Mouse (Mus musculus) liver (tissue): Measurements from ENCODE around the gene Aurkaip1.
A peak's percentile ranks its signal among the peaks of the same experiment; 100 is the strongest.

ENCODE experiments used
- DNase-seq: peaks from one replicate; pipeline ENCODE4 v3.0.0-alpha.2; 2020; ENCODE audit warnings: mixed read lengths

Aurkaip1 gene

DNA sequence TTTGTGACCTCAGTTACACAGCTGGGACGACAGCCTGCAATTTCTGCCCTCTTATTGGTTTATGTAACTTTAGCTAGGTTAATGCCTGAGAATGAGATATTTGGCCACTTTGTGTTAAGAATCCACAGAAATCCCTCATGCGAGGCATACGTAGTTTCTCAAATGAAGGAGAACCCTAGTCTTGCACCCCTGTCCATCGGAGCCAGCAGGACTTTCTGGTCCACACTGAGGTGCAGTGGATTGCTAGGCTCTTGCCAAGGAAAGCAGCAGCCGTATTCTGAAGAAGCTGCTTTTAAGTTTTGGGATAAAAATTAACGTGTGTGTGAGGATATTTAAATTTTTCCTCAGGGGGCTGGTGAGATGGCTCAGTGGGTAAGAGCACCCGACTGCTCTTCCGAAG is 476 bp upstream of the Aurkaip1 start:
- no peak for DNase-seq

DNA sequence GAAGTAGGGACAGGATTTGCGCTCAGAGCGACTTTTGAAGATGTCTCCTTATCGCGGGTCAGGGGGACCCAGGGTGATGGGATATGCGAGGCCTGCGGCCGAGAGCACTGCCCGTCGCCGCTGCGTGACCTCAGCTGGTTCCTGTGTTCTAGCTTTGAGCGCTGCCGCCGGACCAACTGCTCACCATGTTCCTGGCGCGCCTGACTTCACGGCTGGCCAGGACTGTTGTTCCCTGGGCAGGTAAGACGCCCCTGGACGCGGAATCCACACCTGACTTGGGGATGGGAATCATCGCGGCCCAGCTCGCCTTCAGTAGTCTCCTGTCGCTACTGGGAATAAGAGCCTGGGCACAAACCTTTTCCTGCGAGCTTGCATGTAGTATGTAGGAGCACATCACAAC is 759 bp downstream of the Aurkaip1 start:
- DNase-seq, result peak; percentile 44

DNA sequence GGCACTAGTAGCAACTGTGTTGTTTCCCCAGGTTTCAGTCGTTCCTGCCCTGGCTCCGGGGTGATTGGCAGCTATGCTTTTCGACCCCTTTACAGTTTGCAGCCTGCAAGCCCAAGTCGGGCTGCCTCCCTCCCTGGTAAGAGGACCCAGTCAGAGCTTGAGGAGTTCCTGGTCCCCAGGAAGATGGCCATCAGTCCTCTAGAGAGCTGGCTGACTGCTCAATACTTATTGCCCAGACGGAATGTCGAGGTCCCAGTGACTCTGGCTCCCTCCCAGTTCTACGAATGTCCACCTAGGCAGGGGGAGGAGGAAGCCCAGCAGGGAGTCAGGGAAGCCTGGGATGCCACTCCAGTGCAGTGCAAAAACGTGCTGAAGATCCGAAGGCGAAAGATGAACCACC is 1.2 kb downstream of the Aurkaip1 start:
- DNase-seq, result no peak

DNA sequence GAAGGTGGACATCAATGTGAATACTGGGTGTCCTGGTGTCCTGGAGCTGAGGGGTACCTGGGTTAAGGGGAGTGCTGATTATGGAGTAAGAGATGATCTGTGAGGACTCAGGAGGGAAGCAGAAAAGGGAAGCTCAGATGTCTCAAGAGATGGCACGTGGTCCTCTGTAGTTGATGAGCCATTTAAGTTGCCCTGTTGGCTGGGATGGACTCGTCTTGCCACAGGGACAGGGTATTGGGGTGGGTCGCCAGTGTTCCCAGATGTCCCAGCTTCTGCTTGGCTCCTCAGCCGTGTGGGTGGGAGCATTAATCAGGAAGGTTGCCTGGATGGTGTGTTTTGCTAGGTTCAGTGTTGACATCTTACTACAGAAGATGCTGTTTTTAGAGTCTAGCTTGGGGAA is 2.2 kb downstream of the Aurkaip1 start:
- no peak for DNase-seq

- DNase-seq, result peak; percentile 73
Measured at GRCm38 (mm10) chr4:155833836-155834235, 2.8 kb downstream of the Aurkaip1 start.

- no peak for DNase-seq
Measured at GRCm38 (mm10) chr4:155837404-155838010, 6.4 kb downstream of the Aurkaip1 start.

DNA sequence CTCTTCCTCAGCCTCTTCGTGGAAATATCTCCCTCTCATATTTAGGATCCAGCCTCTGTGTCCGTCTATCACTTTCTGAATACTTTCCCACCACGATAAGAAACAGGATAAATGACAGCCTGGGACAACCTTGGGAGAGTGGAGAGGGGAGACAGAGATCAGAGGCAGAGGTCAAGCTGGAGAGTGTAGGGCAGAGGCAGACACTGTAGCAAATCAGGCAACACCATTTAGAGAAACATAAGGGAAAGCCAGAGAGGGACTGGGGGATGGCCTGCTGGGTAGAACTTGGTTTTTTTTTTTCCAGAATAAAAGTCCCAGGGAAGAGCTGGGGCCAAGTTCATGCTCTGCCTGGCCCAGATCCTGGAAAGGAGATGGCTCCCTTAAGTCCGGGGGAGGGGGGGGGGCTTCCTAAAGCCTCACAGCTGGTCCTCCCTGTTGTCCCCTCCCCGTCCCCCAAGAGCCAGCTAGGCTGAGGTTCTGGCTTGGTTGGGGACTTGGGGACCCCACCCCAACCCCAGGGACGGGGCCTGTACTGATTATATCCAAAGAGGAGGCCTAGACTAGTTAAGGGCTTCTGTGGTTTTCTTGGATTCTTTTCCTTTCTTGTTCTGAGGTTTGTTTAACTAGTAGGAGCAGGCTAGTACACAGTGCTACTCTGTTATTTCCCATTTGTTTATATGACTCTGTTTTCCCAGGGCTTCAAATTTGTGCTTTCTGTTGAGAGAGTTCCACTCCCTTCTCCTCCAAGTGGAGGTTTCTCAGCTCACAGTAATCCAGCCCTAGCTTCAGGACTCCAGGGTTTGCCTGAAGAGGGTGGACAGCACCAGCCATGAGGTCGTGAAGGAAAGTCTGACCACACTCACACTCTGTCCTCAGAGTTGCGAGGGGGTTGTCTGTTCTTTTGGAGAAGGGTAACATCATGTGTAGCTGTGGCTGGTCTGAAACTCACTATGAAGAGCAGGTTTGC is 7.4 kb downstream of the Aurkaip1 start:
- DNase-seq, result no peak

GRCm38 (mm10) chr4:155839483-155839910 is 8.4 kb downstream of the Aurkaip1 start, which contains the start of gene Mxra8:
Gene Mxra8 (plus strand): TSS chr4:155839680.
- peak; percentile 70 for DNase-seq

GRCm38 (mm10) chr4:155840076-155841002 is 9.3 kb downstream of the Aurkaip1 start:
- no peak for DNase-seq

DNA sequence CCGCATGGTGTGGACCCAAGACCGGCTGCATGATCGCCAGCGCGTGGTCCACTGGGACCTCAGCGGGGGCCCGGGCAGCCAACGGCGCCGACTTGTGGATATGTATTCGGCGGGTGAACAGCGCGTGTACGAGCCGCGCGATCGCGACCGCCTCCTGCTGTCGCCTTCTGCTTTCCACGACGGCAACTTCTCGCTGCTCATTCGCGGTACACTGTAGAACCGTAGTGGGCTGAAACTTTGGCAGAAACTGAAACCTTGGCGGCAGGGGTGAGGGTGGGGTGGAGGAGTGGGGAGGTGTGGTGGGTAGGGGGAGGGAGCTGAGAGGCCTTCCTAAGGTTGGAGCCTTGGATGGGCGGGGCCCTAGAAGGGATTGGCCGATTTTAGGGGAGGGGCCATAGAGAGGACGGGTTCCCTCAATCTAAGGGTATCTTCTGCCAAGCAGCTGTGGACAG is 10.0 kb downstream of the Aurkaip1 start:
- DNase-seq, result peak; percentile 76

- DNase-seq, result no peak
Measured at GRCm38 (mm10) chr4:155841651-155842270, 10.7 kb downstream of the Aurkaip1 start.

- DNase-seq, result no peak
Measured at GRCm38 (mm10) chr4:155843231-155843630, 12.2 kb downstream of the Aurkaip1 start.

DNA sequence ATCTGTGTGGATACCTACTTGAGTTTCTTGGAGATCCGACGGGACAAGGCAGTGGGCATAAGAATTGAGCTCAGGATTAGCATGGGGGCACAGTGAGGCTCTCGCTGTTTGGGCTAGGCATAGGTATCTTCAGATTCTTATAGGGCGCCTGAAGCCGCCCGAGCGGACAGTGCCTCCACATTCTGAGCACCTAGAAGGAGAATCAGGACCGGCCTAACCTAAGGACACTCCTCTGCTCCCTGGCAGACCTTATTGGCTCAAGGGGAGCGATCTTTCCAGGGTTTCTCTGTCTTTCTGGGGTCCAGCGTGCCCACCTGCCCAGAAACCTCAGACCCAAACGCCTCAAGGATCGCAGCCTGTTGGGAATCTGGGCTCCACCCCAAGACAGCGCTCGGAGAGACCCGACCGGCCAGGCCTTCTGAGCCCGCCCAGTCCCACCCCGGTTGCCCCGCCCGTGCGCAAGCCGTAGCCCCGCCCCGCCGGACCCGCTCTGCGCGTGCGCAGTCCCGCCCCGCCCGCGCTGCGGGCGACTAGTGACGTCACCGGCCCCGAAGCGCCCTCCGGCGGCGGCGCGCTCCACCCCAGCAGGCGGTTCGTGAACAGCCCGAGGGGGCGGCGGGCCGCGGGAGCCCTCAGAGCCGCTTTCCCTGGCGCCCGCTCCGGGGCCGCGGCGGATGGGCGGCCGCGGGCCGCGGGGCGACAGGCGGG is 16.0 kb downstream of the Aurkaip1 start, which contains the start of gene Dvl1:
Gene Dvl1, plus strand, starts transcription at position 532 of the 708 bp plus-strand sequence.
- DNase-seq, result peak; percentile 97

DNA sequence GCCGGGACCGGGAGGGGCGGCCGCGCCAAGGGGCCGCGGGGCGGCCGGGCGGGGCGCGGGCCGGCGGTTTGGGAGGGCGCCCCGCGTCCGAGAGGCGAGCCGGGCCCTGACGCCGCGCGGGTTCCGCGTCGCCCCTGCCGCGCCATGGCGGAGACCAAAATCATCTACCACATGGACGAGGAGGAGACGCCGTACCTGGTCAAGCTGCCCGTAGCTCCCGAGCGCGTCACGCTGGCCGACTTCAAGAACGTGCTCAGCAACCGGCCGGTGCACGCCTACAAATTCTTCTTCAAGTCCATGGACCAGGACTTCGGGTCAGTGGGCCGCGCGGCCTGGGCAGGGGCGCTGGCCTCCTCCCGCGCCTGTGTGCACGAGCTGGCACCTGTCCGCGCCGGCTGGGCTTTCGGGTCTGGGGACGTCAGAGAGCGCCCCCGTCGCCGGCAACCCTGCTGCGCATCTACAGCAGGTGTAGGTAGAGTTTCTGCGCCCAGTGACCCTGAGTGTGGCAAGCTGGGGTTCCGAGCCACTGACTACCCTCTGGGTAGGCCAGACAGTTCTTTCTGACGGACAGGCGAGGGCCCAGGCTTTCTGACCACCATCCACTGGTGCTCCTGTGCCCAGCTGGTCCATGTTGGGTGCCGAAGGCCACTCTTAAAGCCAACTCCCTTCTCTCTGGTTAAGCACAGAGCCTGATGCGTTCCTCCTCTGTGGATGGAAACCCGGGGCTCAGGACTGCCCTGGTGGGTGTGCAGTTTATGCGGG is 16.7 kb downstream of the Aurkaip1 start:
- peak; percentile 56 for DNase-seq

DNA sequence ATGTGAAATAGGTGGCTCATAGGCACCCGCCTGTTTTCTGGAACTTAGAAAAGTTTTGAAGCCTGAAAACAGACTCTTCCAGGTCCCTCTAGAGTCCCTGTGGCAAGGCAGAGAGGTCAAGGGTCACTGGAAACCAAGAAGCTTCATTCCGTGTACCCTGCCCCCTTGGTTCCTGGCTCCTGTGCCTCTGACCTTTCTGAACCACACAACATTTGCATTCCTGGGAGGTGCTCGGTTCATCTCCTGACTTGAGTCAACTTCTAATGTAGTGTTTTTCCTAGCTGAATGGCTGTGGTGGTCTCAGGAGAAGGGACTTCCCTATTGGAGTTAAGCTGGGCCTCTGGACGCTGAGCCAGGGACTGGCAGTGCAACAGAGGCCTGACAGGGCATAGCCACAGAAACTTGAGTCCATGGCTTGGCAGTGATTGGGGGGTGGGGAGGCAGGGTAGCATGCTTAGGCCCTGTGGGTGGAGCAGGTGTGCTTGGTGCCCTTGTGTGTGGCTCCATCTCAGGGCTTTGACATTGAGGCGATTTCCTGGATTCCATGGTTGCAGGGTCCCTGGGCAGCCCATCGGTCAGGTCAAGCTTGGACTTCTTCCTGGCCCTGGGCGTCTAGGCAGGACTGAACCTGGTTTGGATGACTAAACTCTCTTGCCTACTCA is 17.5 kb downstream of the Aurkaip1 start:
- DNase-seq, result no peak

DNA sequence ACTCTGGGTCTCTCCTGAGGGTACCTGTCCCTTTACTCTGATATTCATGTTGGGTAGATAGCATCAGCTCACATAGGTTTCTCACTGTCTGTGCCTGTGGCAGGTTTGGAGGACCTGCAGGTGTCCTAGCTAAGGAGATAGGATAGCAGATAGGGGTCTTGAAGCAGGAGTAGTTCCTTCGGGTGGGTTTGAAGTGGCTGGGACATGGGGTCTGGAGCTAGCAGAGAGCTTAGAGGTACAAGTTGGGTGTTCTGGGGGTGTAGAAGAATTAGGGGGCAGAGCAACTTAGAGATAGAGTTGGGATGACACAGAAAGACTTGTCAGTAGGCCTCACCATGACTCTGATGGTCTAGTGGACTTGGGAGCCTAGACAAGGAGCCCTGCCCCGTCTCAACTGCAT is 18.3 kb downstream of the Aurkaip1 start:
- DNase-seq, result no peak

GRCm38 (mm10) chr4:155849792-155850451 is 18.9 kb downstream of the Aurkaip1 start:
- DNase-seq, result no peak

- DNase-seq, result no peak
Measured at GRCm38 (mm10) chr4:155851368-155851767, 20.3 kb downstream of the Aurkaip1 start.

DNA sequence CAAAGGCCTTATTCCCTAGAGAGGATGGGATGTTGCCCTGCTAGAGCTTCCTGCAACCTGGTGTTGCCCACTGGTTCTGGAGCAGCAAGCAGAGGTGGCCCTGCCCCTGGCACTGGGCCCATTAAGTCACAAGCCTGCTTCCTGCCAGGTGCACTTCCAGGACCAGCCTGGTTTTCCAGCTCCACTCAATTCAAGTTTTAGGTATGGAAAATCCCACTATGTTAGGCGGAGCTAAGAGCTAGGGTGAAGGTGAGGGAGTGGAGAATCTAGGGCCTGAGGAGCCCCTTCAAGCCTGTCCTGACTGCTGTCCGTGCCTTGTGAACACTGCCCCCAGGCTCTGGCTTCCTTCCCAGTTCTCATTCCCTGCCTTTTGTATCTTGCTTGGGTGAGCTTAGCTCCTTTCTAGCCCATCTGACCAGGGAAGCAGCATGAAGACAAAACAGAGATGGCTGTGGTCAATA is 20.9 kb downstream of the Aurkaip1 start:
- DNase-seq, result no peak
